Mouse (Mus musculus): Measurements from ENCODE around the gene Map3k13. TPM values are rescaled to one million over a fixed set of nuclear protein-coding genes. Genes with fewer than 3 reads are reported as not detected.

Map3k13 gene
- polyA plus RNA-seq, 1 experiment: 0.12 TPM

DNA sequence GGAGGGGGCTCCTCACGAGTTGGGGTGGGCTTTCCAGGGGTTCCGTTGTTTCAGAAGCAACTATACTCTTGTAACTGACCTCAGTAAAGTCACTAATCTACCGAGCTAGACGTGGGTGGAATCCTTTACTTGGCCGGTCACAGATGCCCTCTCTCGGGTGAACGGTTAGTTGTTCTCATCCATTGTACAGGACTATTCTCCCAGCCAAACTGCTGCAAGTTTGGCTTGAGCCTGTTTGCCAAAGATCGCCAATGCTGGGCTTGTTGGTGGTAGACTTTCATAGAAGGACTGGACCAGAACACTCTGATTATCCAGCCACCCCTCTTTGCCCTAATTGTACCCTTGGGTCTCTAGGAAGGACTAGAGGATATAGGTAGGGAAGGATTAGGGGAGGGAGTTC, 7.8 kb upstream of the Map3k13 start:
- Histone ChIP-seq H3K4me3 (ENCODE audit: insufficient read depth, poor library complexity, severe bottlenecking) (no peak overlapping the region), H3K79me3 (ENCODE audit: low read depth) (no peaks in the 10 kb centered on the region), H3K36me3 (ENCODE audit: control insufficient read depth, insufficient read depth) (no peaks in the 10 kb centered on the region), H3K79me2 (ENCODE audit: control insufficient read depth, insufficient read depth) (no peaks in the 10 kb centered on the region), H3K27me3 (ENCODE audit: control insufficient read depth, insufficient read depth, insufficient read length) (no peaks in the 10 kb centered on the region), H3ac (ENCODE audit: control insufficient read depth, insufficient read length, low read depth) (no peak overlapping the region)
- TF ChIP-seq MYOG (IDR thresholded peaks at IDR 0.05; ENCODE audit: control insufficient read depth, extremely low read depth, insufficient read length) (no peak), CTCF (IDR thresholded peaks at IDR 0.05; ENCODE audit: control insufficient read depth, insufficient read depth, insufficient read length) (no peak), USF1 (IDR thresholded peaks at IDR 0.05; ENCODE audit: low read depth) (no peak), MYOD1 (IDR thresholded peaks at IDR 0.05; ENCODE audit: control insufficient read depth, insufficient read length, low read depth) (no peak), MAX (IDR thresholded peaks at IDR 0.05) (no peak), CEBPB (IDR thresholded peaks at IDR 0.05; ENCODE audit: low read depth) (no peak), FOSL1 (IDR thresholded peaks at IDR 0.05; ENCODE audit: insufficient read depth, low read length, poor library complexity, severe bottlenecking) (no peak)

DNA sequence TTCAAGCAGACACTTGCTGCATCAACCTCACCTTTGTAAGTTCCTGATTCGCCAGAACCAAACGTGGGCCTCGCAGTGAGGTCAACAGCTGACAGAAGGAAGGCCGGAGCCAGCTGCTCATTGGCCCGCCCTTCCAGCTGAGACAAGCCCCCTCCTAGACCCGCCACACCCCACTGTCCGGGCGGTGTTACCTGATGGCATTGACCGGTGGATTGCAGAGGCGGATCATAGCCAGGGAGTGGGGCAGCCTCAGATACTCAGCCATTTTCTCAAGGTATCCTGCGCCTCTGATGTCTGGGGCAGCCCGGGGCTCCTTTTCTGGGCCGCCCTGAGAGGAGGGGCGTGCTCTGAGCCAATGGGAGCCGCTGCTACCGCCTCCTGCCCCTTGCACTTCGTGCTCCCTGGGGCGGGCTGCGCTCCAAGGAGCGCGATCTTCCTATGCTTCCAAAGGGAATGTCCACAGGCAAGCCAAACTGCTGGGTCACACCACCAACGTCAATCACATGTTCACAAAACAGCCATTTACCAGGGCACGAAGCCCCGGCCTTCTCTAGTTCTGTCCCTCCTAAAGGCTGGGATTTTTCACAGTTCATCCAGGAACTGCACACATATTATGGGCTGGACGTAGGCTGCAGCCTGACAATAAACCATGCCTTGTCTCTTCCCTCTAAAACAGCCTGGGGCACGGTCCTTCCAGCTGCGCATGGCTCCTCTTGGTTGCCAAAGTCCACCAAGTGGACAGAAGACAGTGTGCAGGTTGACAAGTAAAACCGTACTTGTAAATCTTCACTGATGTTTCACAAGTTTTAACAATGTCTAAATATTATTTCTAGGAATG, 6.4 kb upstream of the Map3k13 start, which contains the start of gene Ehhadh:
Gene Ehhadh, minus strand, starts transcription at position 292 of the 838 bp plus-strand sequence.
- Histone ChIP-seq H3ac (ENCODE audit: control insufficient read depth, insufficient read length, low read depth) (no peak within 1 kb of the TSS), H3K27me3 (ENCODE audit: control insufficient read depth, insufficient read depth, insufficient read length) (no peaks in the 10 kb centered on the region), H3K79me3 (ENCODE audit: low read depth) (no peaks in the 10 kb centered on the region), H3K79me2 (ENCODE audit: control insufficient read depth, insufficient read depth) (no peaks in the 10 kb centered on the region), H3K4me3 (ENCODE audit: insufficient read depth, poor library complexity, severe bottlenecking) (no peak within 1 kb of the TSS), H3K36me3 (ENCODE audit: control insufficient read depth, insufficient read depth) (no peaks in the 10 kb centered on the region)
- no peak for TF ChIP-seq MAX (IDR thresholded peaks at IDR 0.05)
- no peak for TF ChIP-seq MYOG (IDR thresholded peaks at IDR 0.05; ENCODE audit: control insufficient read depth, extremely low read depth, insufficient read length)
- TF ChIP-seq USF1 (IDR thresholded peaks at IDR 0.05; ENCODE audit: low read depth): no peak
- TF ChIP-seq CTCF (IDR thresholded peaks at IDR 0.05; ENCODE audit: control insufficient read depth, insufficient read depth, insufficient read length): no peak
- no peak for TF ChIP-seq FOSL1 (IDR thresholded peaks at IDR 0.05; ENCODE audit: insufficient read depth, low read length, poor library complexity, severe bottlenecking)
- no peak for TF ChIP-seq CEBPB (IDR thresholded peaks at IDR 0.05; ENCODE audit: low read depth)
- no peak for TF ChIP-seq MYOD1 (IDR thresholded peaks at IDR 0.05; ENCODE audit: control insufficient read depth, insufficient read length, low read depth)

DNA sequence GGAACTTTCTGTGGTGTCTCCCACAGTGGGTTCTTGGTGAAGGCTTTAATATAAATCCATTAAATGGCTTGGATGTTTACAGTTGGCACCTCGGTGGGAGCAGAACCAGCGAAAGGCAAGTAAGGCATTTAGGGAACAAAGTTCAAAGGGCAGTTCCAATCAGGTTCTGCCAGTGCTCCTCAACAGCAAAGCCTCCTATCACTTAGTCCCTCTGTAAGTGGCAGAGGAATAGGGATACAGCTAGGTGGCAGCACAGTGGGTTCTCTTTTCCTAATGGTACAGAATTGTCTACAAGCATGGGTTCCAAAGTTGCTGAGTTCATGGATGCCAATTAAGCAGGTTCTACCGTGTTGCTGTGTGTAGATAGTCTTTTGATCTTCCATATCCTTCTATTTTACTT, 5.6 kb upstream of the Map3k13 start:
- Histone ChIP-seq H3ac (ENCODE audit: control insufficient read depth, insufficient read length, low read depth) (no peak overlapping the region), H3K36me3 (ENCODE audit: control insufficient read depth, insufficient read depth) (no peaks in the 10 kb centered on the region), H3K79me3 (ENCODE audit: low read depth) (no peaks in the 10 kb centered on the region), H3K79me2 (ENCODE audit: control insufficient read depth, insufficient read depth) (no peaks in the 10 kb centered on the region), H3K4me3 (ENCODE audit: insufficient read depth, poor library complexity, severe bottlenecking) (no peak overlapping the region), H3K27me3 (ENCODE audit: control insufficient read depth, insufficient read depth, insufficient read length) (no peaks in the 10 kb centered on the region)
- TF ChIP-seq CTCF (IDR thresholded peaks at IDR 0.05; ENCODE audit: control insufficient read depth, insufficient read depth, insufficient read length): no peak
- no peak for TF ChIP-seq CEBPB (IDR thresholded peaks at IDR 0.05; ENCODE audit: low read depth)
- no peak for TF ChIP-seq FOSL1 (IDR thresholded peaks at IDR 0.05; ENCODE audit: insufficient read depth, low read length, poor library complexity, severe bottlenecking)
- no peak for TF ChIP-seq USF1 (IDR thresholded peaks at IDR 0.05; ENCODE audit: low read depth)
- no peak for TF ChIP-seq MAX (IDR thresholded peaks at IDR 0.05)

DNA sequence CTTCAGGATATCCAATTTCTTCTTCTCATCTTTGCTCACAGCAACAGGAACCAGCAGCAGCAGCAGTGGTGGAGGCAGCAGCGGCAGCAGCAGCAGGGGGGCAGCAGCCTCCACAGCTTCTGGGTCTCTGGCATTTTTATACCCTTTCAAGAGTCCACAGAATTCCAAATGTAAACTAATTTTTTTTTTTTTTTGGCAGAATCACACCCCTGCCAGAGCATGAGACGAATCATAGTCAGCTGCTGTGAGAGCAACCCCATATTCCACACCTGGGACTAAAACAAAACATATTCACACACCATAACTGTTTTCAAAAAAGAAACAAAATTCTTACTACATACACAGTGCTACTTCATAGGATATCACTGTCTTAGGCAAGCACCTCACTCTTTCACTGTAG, 5.0 kb upstream of the Map3k13 start:
- H3K27me3 ChIP-seq (ENCODE audit: control insufficient read depth, insufficient read depth, insufficient read length): no peaks in the 10 kb centered on the region

DNA sequence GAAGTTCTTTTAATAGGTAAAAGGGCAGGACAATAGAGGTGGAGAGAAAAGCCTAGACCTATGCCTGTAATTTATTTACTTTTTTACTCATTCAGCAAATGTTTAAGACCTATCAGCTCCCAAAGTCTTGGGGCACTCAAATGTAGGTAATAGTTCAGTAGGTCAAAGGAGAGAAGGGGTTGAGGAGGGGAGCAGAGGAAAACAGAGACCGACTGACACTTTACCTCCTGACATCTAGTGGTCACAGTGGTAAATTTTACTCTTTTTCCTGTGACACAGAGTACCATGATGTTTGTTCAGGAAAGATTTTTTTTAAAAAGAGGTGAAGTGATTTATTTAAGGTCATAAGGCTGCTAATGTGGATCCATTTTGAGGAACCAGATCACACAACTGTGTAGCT, 3.7 kb upstream of the Map3k13 start:
- Histone ChIP-seq H3ac (ENCODE audit: control insufficient read depth, insufficient read length, low read depth) (no peak overlapping the region), H3K79me3 (ENCODE audit: low read depth) (no peaks in the 10 kb centered on the region), H3K4me3 (ENCODE audit: insufficient read depth, poor library complexity, severe bottlenecking) (no peak overlapping the region), H3K79me2 (ENCODE audit: control insufficient read depth, insufficient read depth) (no peaks in the 10 kb centered on the region), H3K36me3 (ENCODE audit: control insufficient read depth, insufficient read depth) (no peaks in the 10 kb centered on the region), H3K27me3 (ENCODE audit: control insufficient read depth, insufficient read depth, insufficient read length) (no peaks in the 10 kb centered on the region)
- TF ChIP-seq MAX (IDR thresholded peaks at IDR 0.05): no peak
- no peak for TF ChIP-seq USF1 (IDR thresholded peaks at IDR 0.05; ENCODE audit: low read depth)
- TF ChIP-seq MYOD1 (IDR thresholded peaks at IDR 0.05; ENCODE audit: control insufficient read depth, insufficient read length, low read depth): no peak
- TF ChIP-seq FOSL1 (IDR thresholded peaks at IDR 0.05; ENCODE audit: insufficient read depth, low read length, poor library complexity, severe bottlenecking): no peak
- TF ChIP-seq MYOG (IDR thresholded peaks at IDR 0.05; ENCODE audit: control insufficient read depth, extremely low read depth, insufficient read length): no peak
- no peak for TF ChIP-seq CTCF (IDR thresholded peaks at IDR 0.05; ENCODE audit: control insufficient read depth, insufficient read depth, insufficient read length)
- TF ChIP-seq CEBPB (IDR thresholded peaks at IDR 0.05; ENCODE audit: low read depth): no peak

More for the DNA sequence above, 5.0 kb upstream of the Map3k13 start:
- Histone ChIP-seq H3K79me3 (ENCODE audit: low read depth) (no peaks in the 10 kb centered on the region), H3K79me2 (ENCODE audit: control insufficient read depth, insufficient read depth) (no peaks in the 10 kb centered on the region), H3K36me3 (ENCODE audit: control insufficient read depth, insufficient read depth) (no peaks in the 10 kb centered on the region), H3ac (ENCODE audit: control insufficient read depth, insufficient read length, low read depth) (no peak overlapping the region), H3K4me3 (ENCODE audit: insufficient read depth, poor library complexity, severe bottlenecking) (no peak overlapping the region)
- TF ChIP-seq MAX (IDR thresholded peaks at IDR 0.05) (no peak), MYOD1 (IDR thresholded peaks at IDR 0.05; ENCODE audit: control insufficient read depth, insufficient read length, low read depth) (no peak), MYOG (IDR thresholded peaks at IDR 0.05; ENCODE audit: control insufficient read depth, extremely low read depth, insufficient read length) (no peak), CTCF (IDR thresholded peaks at IDR 0.05; ENCODE audit: control insufficient read depth, insufficient read depth, insufficient read length) (no peak), FOSL1 (IDR thresholded peaks at IDR 0.05; ENCODE audit: insufficient read depth, low read length, poor library complexity, severe bottlenecking) (no peak), USF1 (IDR thresholded peaks at IDR 0.05; ENCODE audit: low read depth) (no peak), CEBPB (IDR thresholded peaks at IDR 0.05; ENCODE audit: low read depth) (no peak)
